Mouse (Mus musculus): ENCODE results near the gene Lrcol1. TPM values are rescaled to one million over a fixed set of nuclear protein-coding genes. Genes with fewer than 3 reads are reported as not detected.

Gene Lrcol1
- total and polyA plus RNA-seq, 3 experiments = not detected

GRCm38 (mm10) chr5:110361465-110361864 lies 16.9 kb downstream of the Lrcol1 start:
- no peaks in the 10 kb centered on the region for H3K9me3 ChIP-seq (replicated peaks; ENCODE audit: insufficient read depth, low read length)
- no peak for DNase-seq (ENCODE audit: low read depth, low spot score)
- TF ChIP-seq HCFC1 (IDR thresholded peaks at IDR 0.05; ENCODE audit: low read depth, low read length) (no peak), ZMIZ1 (IDR thresholded peaks at IDR 0.05; ENCODE audit: low read depth, low read length) (no peak), TAL1 (IDR thresholded peaks at IDR 0.05; ENCODE audit: low read length) (no peak), MXI1 (IDR thresholded peaks at IDR 0.05; ENCODE audit: low read depth, low read length) (no peak), MEF2A (IDR thresholded peaks at IDR 0.05; ENCODE audit: extremely low read depth, insufficient replicate concordance, low read depth, low read length, poor library complexity, severe bottlenecking) (no peak), EP300 (IDR thresholded peaks at IDR 0.05; ENCODE audit: low read depth in 1 of 2, low read length in 2 of 2) (no peak), CHD1 (IDR thresholded peaks at IDR 0.05; ENCODE audit: low read depth, low read length) (no peak), MYC (IDR thresholded peaks at IDR 0.05; ENCODE audit: low read depth, low read length) (no peak), GATA1 (IDR thresholded peaks at IDR 0.05; ENCODE audit: low read depth, low read length) (no peak), SIN3A (IDR thresholded peaks at IDR 0.05; ENCODE audit: low read length) (no peak), UBTF (IDR thresholded peaks at IDR 0.05; ENCODE audit: borderline replicate concordance, insufficient read depth, low read depth, low read length) (no peak), NELFE (IDR thresholded peaks at IDR 0.05; ENCODE audit: low read depth, low read length) (no peak), TBP (IDR thresholded peaks at IDR 0.05; ENCODE audit: low read depth, low read length) (no peak)
- H3K9ac ChIP-seq (ENCODE audit: control insufficient read depth, low read depth, low read length, poor library complexity, severe bottlenecking) = no peak overlapping the region
- no peak overlapping the region for H3K27ac ChIP-seq (ENCODE audit: control insufficient read depth, low read depth, low read length)
- no peak overlapping the region for H3K4me3 ChIP-seq (ENCODE audit: control insufficient read depth in 1 of 2, insufficient read depth in 1 of 2, low read depth in 2 of 2, low read length in 2 of 2)
- H3K27me3 ChIP-seq (ENCODE audit: control insufficient read depth in 1 of 2, insufficient read depth in 2 of 2, low read length in 2 of 2) = no peaks in the 10 kb centered on the region
- H3K36me3 ChIP-seq (ENCODE audit: control insufficient read depth in 1 of 2, insufficient read depth in 2 of 2, low read length in 2 of 2) = no peaks in the 10 kb centered on the region
- no peaks in the 10 kb centered on the region for H3K79me2 ChIP-seq (ENCODE audit: control insufficient read depth, insufficient read depth, low read length, poor library complexity)
- H3K4me1 ChIP-seq (ENCODE audit: control insufficient read depth in 1 of 2, insufficient read depth in 2 of 2, low read length in 2 of 2) = no peaks in the 10 kb centered on the region

DNA sequence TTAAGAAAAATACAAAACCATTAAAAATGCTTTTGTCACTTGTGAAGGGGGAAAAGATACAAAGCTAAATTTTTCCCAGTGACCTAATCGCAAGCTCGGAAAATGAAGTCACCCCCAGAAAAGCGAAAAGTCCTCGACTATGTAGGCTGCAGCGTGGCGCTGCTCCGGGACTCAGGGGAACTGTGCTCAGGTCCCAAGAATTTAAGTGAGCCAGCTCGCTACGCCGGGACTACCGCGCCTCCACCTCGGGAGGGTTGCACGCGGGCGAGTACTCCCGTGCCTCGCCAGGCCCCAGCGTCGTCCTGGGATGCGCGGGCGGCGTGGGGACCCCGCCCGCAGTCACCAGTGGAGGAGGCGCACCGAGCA lies 18.3 kb downstream of the Lrcol1 start:
- Histone ChIP-seq H3K9me3 (replicated peaks; ENCODE audit: insufficient read depth, low read length) (no peaks in the 10 kb centered on the region), H3K9ac (ENCODE audit: control insufficient read depth, low read depth, low read length, poor library complexity, severe bottlenecking) (no peak overlapping the region), H3K36me3 (ENCODE audit: control insufficient read depth in 1 of 2, insufficient read depth in 2 of 2, low read length in 2 of 2) (no peaks in the 10 kb centered on the region), H3K79me2 (ENCODE audit: control insufficient read depth, insufficient read depth, low read length, poor library complexity) (no peaks in the 10 kb centered on the region), H3K4me1 (ENCODE audit: control insufficient read depth in 1 of 2, insufficient read depth in 2 of 2, low read length in 2 of 2) (no peaks in the 10 kb centered on the region), H3K27me3 (ENCODE audit: control insufficient read depth in 1 of 2, insufficient read depth in 2 of 2, low read length in 2 of 2) (no peaks in the 10 kb centered on the region), H3K4me3 (ENCODE audit: control insufficient read depth in 1 of 2, insufficient read depth in 1 of 2, low read depth in 2 of 2, low read length in 2 of 2) (no peak overlapping the region), H3K27ac (ENCODE audit: control insufficient read depth, low read depth, low read length) (no peak overlapping the region)
- DNase-seq (ENCODE audit: low read depth, low spot score) = no peak
- TF ChIP-seq MAZ (IDR thresholded peaks at IDR 0.05; ENCODE audit: low read depth, low read length) = no peak
- no peak for TF ChIP-seq ZC3H11A (IDR thresholded peaks at IDR 0.05; ENCODE audit: low read depth, low read length)
- TF ChIP-seq GATA1 (IDR thresholded peaks at IDR 0.05; ENCODE audit: low read depth, low read length) = no peak
- TF ChIP-seq TCF12 (IDR thresholded peaks at IDR 0.05; ENCODE audit: low read depth, low read length) = no peak
- no peak for TF ChIP-seq JUND (IDR thresholded peaks at IDR 0.05; ENCODE audit: low read depth, low read length)
